8 mouse cellular contexts compared by ENCODE assay signal in the genomic region with DNA sequence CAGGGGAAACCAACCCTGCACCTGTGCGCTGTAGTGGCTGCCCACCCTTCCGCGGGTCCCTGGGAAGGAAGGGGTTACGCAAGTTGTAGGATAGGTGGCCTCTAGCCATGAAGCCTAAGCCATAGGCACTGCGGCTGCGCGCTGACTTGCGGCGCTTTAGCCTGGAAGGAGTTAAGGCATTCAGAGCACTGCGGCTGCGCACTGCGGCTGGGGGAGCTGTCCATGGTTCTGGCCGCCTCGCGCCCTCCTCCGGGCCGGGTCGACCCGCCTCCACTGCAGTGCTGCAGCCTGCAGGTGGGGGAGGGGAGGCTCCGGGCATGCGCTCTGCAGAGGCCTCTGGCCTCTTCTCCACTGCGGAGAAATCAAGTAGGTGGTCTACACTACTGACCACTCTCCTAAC. TPM values are rescaled to one million over a fixed set of nuclear protein-coding genes. Genes with fewer than 3 reads are reported as not detected.
A peak's percentile ranks its signal among the peaks of the same experiment; 100 is the strongest.
DNase-seq lines count a peak whose midpoint lies in the region; ATAC-seq and TF ChIP-seq lines count a peak whose summit lies in the region.

No protein-coding gene starts in this region.

- TF ChIP-seq CTCF in G1E (IDR thresholded peaks at IDR 0.05; ENCODE audit: low read depth, low read length), result no peak
- peak; percentile 40 for TF ChIP-seq CTCF in lung, postnatal 0 days (IDR thresholded peaks at IDR 0.05)

- DNase-seq in G1E (ENCODE audit: low spot score), result peak; percentile 25
- peak; percentile 96 for DNase-seq in cerebellum, adult 9-10 months
- DNase-seq in frontal cortex, postnatal 10 days (ENCODE audit: low spot score in 2 of 2), result peak; percentile 83 to 89
- DNase-seq in hindbrain, embryonic 11.5 days (ENCODE audit: low spot score), result peak; percentile 96
- DNase-seq in layer of hippocampus, adult 9-11 months, result peak; percentile 87
- peak; percentile 87 for DNase-seq in lung, postnatal 0 days (ENCODE audit: low spot score)
- DNase-seq in ovary, postnatal 14 days (ENCODE audit: low spot score), result peak; percentile 92
- DNase-seq in thymus, postnatal 10 days (ENCODE audit: low spot score in 2 of 2), result peak; percentile 46 to 77

- peaks cover 13% of the 10 kb centered on the region for H3K27me3 ChIP-seq in G1E (ENCODE audit: insufficient read depth, low read length)
- peaks cover 25% of the 10 kb centered on the region for H3K27me3 ChIP-seq in hindbrain, embryonic 11.5 days (ENCODE audit: control insufficient read depth, insufficient read depth, low read length)
- peaks cover 8% of the 10 kb centered on the region; the same call in 1 of the 2 replicates for H3K27me3 ChIP-seq in lung, postnatal 0 days (replicated peaks; ENCODE audit: insufficient read depth, low read length)

- peaks cover 11% of the 10 kb centered on the region for H3K9me3 ChIP-seq in G1E (replicated peaks)
- no peaks in the 10 kb centered on the region for H3K9me3 ChIP-seq in hindbrain, embryonic 11.5 days (ENCODE audit: control insufficient read depth, low read length)
- no peaks in the 10 kb centered on the region for H3K9me3 ChIP-seq in lung, postnatal 0 days (ENCODE audit: low read length)

- no peak for ATAC-seq in G1E (ENCODE audit: extremely low read depth, insufficient number of reproducible peaks, low FRiP score, poor library complexity, severe bottlenecking)
- peak; percentile 46 for ATAC-seq in hindbrain, embryonic 11.5 days (ENCODE audit: low FRiP score)
- ATAC-seq in lung, postnatal 0 days, result peak; percentile 24

- WGBS in hindbrain, embryonic 11.5 days, result 2% methylated on average over 20 of the region's 22 CpGs
- 3% methylated on average over 22 of the region's 22 CpGs for WGBS in lung, postnatal 0 days

- H3K4me2 ChIP-seq in hindbrain, embryonic 11.5 days (replicated peaks; ENCODE audit: low read depth, low read length), result peak overlapping the region; percentile 39
- H3K4me2 ChIP-seq in lung, postnatal 0 days (replicated peaks; ENCODE audit: low read depth, low read length), result peak overlapping the region; percentile 97

- peaks cover 4% of the 10 kb centered on the region for H3K4me1 ChIP-seq in G1E (ENCODE audit: insufficient read depth, low read depth, low read length)
- peaks cover 15% of the 10 kb centered on the region for H3K4me1 ChIP-seq in hindbrain, embryonic 11.5 days (replicated peaks; ENCODE audit: control insufficient read depth, insufficient read depth, low read length)
- H3K4me1 ChIP-seq in lung, postnatal 0 days (ENCODE audit: insufficient read depth, low read depth, low read length), result 0 out of 2 replicates have a peak, but pooled peaks cover 3% of the 10 kb centered on the region

- H3K36me3 ChIP-seq in G1E (replicated peaks), result no peaks in the 10 kb centered on the region
- no peaks in the 10 kb centered on the region for H3K36me3 ChIP-seq in hindbrain, embryonic 11.5 days (ENCODE audit: control insufficient read depth, insufficient read depth, low read length)
- H3K36me3 ChIP-seq in lung, postnatal 0 days (ENCODE audit: insufficient read depth, low read length), result no peaks in the 10 kb centered on the region

- H3K4me3 ChIP-seq in G1E (ENCODE audit: low read depth, low read length), result no peak overlapping the region
- H3K4me3 ChIP-seq in hindbrain, embryonic 11.5 days (ENCODE audit: low read depth, low read length), result 0 out of 2 replicates have a peak overlapping the region, but pooled peaks have one; percentile 9
- no peak overlapping the region for H3K4me3 ChIP-seq in lung, postnatal 0 days (ENCODE audit: low read depth, low read length)

- no peak overlapping the region for H3K9ac ChIP-seq in hindbrain, embryonic 11.5 days (ENCODE audit: low read depth, low read length)
- no peak overlapping the region for H3K9ac ChIP-seq in lung, postnatal 0 days (replicated peaks; ENCODE audit: low read depth)

- H3K27ac ChIP-seq in hindbrain, embryonic 11.5 days (ENCODE audit: low read depth, low read length), result peak overlapping the region; percentile 43; the same call in 1 of the 2 replicates
- H3K27ac ChIP-seq in lung, postnatal 0 days (ENCODE audit: low read length), result no peak overlapping the region

- TF ChIP-seq EP300 in lung, postnatal 0 days (IDR thresholded peaks at IDR 0.05), result no peak

RNA-seq across cellular contexts. Expression of gene Kcnc3, which starts 3.3 kb away (rescaled TPM):
- total RNA-seq in G1E (2014; fragmentation: Nextera tagmentation), result 0.53 TPM in 1 of 2 replicates, not detected in the other
- total RNA-seq in G1E (2017), result 0.05 TPM in 1 of 2 replicates, not detected in the other
- polyA plus RNA-seq in G1E (2012), result not detected in 2 replicates
- 1.4 and 2.1 TPM in 2 replicates for polyA plus RNA-seq in hindbrain, embryonic 11.5 days (2014; fragmentation: Nextera tagmentation; extraction: Ambion mirVana)
- 3.8 TPM in 2 replicates for polyA plus RNA-seq in lung, postnatal 0 days (2015; fragmentation: Nextera tagmentation; extraction: Ambion mirVana)

RNA-seq across cellular contexts. Expression of gene Napsa, which starts 21.6 kb away (rescaled TPM):
- total RNA-seq in G1E (2014; fragmentation: Nextera tagmentation), result 1.3 and 2.7 TPM in 2 replicates
- 0.16 and 0.70 TPM in 2 replicates for total RNA-seq in G1E (2017)
- 0.10 and 0.35 TPM in 2 replicates for polyA plus RNA-seq in G1E (2012)
- polyA plus RNA-seq in hindbrain, embryonic 11.5 days (2014; fragmentation: Nextera tagmentation; extraction: Ambion mirVana), result 0.28 and 0.66 TPM in 2 replicates
- 824 and 832 TPM in 2 replicates for polyA plus RNA-seq in lung, postnatal 0 days (2015; fragmentation: Nextera tagmentation; extraction: Ambion mirVana)

RNA-seq across cellular contexts. Expression of gene Nr1h2, which starts 40.0 kb away (rescaled TPM):
- total RNA-seq in G1E (2014; fragmentation: Nextera tagmentation) (98.5 and 107 TPM in 2 replicates), G1E (2017) (34.0 and 39.0 TPM in 2 replicates)
- 223 and 232 TPM in 2 replicates for polyA plus RNA-seq in G1E (2012)
- polyA plus RNA-seq in hindbrain, embryonic 11.5 days (2014; fragmentation: Nextera tagmentation; extraction: Ambion mirVana), result 70.8 and 72.7 TPM in 2 replicates
- 74.8 and 84.3 TPM in 2 replicates for polyA plus RNA-seq in lung, postnatal 0 days (2015; fragmentation: Nextera tagmentation; extraction: Ambion mirVana)

RNA-seq across cellular contexts. Expression of gene Pold1, which starts 45.1 kb away (rescaled TPM):
- total RNA-seq in G1E (2014; fragmentation: Nextera tagmentation) (70.1 and 106 TPM in 2 replicates), G1E (2017) (54.6 and 72.4 TPM in 2 replicates)
- polyA plus RNA-seq in G1E (2012), result 252 and 268 TPM in 2 replicates
- polyA plus RNA-seq in hindbrain, embryonic 11.5 days (2014; fragmentation: Nextera tagmentation; extraction: Ambion mirVana), result 40.9 and 43.2 TPM in 2 replicates
- polyA plus RNA-seq in lung, postnatal 0 days (2015; fragmentation: Nextera tagmentation; extraction: Ambion mirVana), result 13.5 and 17.5 TPM in 2 replicates

Comparison
In these comparisons a context has a peak if more than half of its experiments do, and no peak if none do; other contexts are left out.
1. DNase-seq: peak in every context shown above with its lines; median percentile 96 in cerebellum, adult 9-10 months; 96 in hindbrain, embryonic 11.5 days; 92 in ovary, postnatal 14 days; 87 in layer of hippocampus, adult 9-11 months; 87 in lung, postnatal 0 days; 86 in frontal cortex, postnatal 10 days; 62 in thymus, postnatal 10 days; 25 in G1E.
2. RNA of gene Napsa, which starts 21.6 kb away (polyA plus RNA-seq): 824 to 832 TPM in lung, postnatal 0 days; 0.10 to 0.35 TPM in G1E and 0.28 to 0.66 TPM in hindbrain, embryonic 11.5 days; every median in the first group is over 100 times any median in the second.